Mouse (Mus musculus): ENCODE measurements around the gene Hist1h3i. TPM values are rescaled to one million over a fixed set of nuclear protein-coding genes. Genes with fewer than 3 reads are reported as not detected.

Gene Hist1h3i
- total RNA-seq, 2 experiments from 2014 or later = 55.4 to 73.3 TPM

DNA sequence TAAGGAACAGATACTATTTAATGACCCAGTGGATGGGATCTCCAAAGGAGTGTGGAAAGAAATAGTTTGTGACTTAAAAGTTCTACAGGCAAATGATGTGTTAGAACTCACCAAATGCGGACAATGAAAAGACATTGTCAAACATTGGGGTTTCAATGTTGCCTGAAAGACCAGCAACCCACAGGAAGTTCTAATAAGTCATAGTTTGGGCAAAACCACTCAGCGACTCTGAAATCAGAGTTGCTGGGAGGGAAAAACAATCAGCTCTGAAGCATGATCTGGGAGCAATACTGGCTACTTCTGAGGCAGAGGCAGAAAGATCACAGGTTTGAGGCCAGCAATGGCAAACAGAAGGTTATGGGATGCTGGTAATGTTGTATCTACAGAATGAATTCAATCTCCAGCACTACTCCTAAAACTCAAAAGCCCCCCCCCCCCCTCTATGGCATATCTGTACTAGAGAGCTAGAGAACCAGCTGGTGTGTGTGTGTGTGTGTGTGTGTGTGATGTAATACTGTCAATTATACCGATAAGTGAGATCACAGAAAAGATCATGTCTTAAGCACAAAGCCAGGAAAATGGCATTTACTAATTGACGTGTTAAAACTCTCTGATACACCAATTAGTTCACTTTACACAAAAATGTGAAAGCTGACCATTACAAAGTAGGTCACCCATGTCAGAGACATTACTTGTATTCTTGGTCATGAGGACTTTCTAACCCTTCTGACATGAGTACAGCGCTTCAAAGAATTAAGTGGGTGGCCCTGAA lies 33.6 kb downstream of the Hist1h3i start:
- no peak for DNase-seq (ENCODE audit: low spot score in 2 of 2)
- intact Hi-C loops (cut with DNase I) = loop anchor here (2.0 to 5.0 kb wide), 2 partner anchors 32 to 37 kb away; partner anchors contain the start of genes Hist1h2ai, Hist1h2an, Hist1h2bl and Hist1h2bp

DNA sequence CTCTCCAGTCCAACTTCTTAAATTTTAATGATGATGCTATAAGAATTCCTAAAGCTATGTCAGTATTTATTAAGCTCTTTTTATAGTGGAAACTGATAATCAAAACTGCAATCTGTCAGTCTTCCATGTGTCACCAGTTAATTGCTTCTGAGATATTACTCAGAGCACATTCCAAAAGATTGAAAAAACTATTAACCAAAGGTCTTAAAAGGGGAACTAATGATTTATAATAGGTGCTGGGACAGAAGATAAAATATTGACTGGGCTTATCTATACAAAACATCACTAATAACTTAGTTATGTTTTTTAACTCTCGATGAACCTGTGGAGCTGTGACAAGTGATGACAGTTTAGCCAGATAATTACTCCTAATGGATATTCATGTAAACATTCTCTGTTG lies 38.2 kb downstream of the Hist1h3i start:
- DNase-seq (ENCODE audit: low spot score in 2 of 2) = no peak
- intact Hi-C loops (cut with DNase I) = no loop called here

DNA sequence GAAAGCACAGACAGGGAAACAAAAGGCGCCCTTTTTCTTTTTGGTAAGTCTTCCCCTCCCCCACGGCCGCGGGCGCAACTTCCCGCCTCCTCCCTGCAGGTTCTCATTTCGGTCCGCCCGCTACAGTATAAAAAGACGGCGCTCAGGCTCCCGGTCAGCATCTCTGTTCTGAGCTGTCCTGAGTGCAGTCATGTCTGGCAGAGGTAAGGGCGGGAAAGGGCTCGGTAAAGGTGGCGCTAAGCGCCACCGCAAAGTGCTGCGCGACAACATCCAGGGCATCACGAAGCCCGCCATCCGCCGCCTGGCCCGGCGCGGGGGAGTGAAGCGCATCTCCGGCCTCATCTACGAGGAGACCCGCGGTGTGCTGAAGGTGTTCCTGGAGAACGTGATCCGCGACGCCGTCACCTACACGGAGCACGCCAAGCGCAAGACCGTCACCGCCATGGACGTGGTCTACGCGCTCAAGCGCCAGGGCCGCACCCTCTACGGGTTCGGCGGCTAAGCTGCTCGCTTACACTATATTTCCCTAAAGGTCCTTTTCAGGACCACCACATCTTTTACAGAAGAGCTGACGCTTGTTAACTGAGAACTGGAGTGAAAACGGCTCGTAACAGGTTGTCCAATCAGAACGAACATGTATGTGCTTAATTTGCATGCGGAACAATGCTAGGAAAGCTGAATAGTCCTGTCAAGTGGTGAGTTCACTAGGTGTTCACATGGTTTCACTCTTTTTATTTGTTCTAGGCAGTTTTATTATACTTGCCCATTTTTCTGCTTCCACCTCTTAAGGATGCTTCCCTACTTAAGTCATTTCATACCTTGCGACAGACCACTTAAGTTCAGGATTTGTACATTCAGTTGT lies 48.0 kb downstream of the Hist1h3i start, which contains the start of gene Hist1h4j:
Gene Hist1h4j, plus strand, starts transcription at position 159 of the 862 bp plus-strand sequence.
- peak; percentile 75 to 78 for DNase-seq (ENCODE audit: low spot score in 2 of 2)
- intact Hi-C loops (cut with DNase I) = loop anchor here (1.0 kb wide), 1 partner anchor 16 kb away; no protein-coding TSS in a partner anchor

DNA sequence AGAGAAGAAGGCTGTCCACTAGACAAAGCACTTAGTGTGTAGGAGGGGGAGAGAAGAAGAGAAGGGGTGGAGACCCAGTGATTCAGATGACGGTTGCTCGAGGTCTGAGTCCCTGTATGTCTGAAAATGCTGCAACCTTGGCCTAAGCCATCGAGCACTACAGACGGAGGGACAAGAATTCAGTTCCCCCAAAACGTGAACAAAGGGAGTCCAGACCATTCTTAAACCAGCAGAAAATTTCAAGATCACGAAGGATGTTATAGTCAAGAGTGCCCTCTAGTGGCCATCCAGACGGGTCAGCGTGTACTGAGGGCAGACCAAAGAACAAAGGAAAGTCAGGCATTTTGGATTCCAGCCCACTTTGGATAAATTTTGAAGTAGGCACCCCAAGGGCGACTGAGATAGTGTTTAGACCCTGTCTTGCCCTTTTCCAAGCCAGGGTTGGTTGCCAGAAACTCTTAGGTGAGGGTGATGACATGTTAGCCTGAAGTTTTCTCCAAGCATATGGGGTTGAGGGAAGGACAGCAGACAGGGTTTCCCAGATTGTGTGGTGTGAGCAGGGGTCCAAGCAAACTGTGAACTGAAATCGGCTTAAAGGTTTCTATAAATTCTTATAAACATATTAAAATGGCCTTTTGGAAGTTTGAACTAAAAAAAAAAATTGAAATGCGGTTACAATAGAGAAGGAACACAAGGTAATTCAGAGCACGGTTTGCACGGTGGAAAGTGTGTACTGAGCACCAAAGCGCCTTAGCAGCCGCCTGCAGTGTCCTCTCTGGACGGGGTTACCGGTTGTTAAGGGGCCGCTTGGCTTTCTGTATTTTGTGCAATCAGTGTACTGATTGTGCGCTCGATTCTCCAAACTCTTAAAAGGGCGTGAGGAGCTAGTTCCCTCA lies 48.9 kb downstream of the Hist1h3i start:
- intact Hi-C loops (cut with DNase I) = loop anchor here (1.0 kb wide), 1 partner anchor 17 kb away; no protein-coding TSS in a partner anchor
- DNase-seq (ENCODE audit: low spot score in 2 of 2) = peak; percentile 57 to 59

DNA sequence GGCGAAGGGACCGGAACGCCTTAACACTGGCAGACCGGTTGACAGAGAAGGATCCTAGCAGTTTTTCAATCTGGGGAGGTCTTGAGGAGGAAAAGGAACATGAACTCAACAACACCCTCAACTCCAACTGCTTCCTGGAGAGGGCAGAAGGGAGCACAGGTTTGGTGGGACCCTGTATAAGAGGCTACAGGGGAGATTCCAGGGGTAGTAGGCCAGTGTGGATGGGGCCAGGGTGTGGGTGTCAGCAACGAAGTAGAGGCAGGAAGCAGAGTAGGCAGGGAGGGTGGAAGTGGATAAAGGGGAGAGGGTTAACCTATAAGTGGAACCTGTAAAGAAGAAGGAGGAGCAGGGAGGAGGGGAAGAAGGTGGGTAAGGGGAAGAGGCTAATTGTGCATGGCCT lies 49.7 kb downstream of the Hist1h3i start:
- DNase-seq (ENCODE audit: low spot score in 2 of 2) = no peak
- intact Hi-C loops (cut with DNase I) = loop anchor here (2.0 kb wide), 1 partner anchor 19 kb away; no protein-coding TSS in a partner anchor

Small RNA genes lying within 50 kb of the gene (microRNA-seq; reads per million reads assigned to microRNA genes)
- gene Gm19658 (not detected), gene Gm44346 (not detected), gene Gm44454 (not detected), gene Gm44466 (not detected)

Other genes starting within 250 kb of the Hist1h3i start
- gene Olfr1366, start 240.6 kb downstream of the Hist1h3i start, total RNA-seq (2021) = not detected
- not detected for gene Olfr1535, start 223.5 kb downstream of the Hist1h3i start, total RNA-seq (2021)
- not detected for gene Olfr1364, start 201.6 kb downstream of the Hist1h3i start, total RNA-seq (2021)
- not detected for gene Olfr1362, start 169.3 kb downstream of the Hist1h3i start, total RNA-seq (2021)
- not detected for gene Olfr11, start 140.9 kb downstream of the Hist1h3i start, total RNA-seq (2021)
- not detected for gene Olfr1361, start 120.0 kb downstream of the Hist1h3i start, total RNA-seq (2021)
- gene Olfr1360, start 106.0 kb downstream of the Hist1h3i start, total RNA-seq (2021) = not detected
- gene Olfr1359, start 85.3 kb downstream of the Hist1h3i start, total RNA-seq (2021) = not detected
- 10 to 100 TPM; 25.8 to 35.2 TPM for gene Hist1h2bl, start 67.2 kb downstream of the Hist1h3i start, total RNA-seq (2021)
- 10 to 100 TPM; 26.5 to 66.3 TPM for gene Hist1h2ai, start 66.9 kb downstream of the Hist1h3i start, total RNA-seq (2021)
- 10 to 100 TPM; 73.2 to 76.4 TPM for gene Hist1h3h, start 65.7 kb downstream of the Hist1h3i start, total RNA-seq (2021)
- gene Hist1h2bm, start 61.3 kb downstream of the Hist1h3i start, total RNA-seq (2021) = 1 to 10 TPM; 4.0 to 5.5 TPM
- gene Hist1h4j, start 48.3 kb downstream of the Hist1h3i start, total RNA-seq (2021) = 10 to 100 TPM; 16.7 to 20.3 TPM
- gene Hist1h4k, start 32.9 kb downstream of the Hist1h3i start, total RNA-seq (2021) = 100 to 1,000 TPM; 409 to 465 TPM
- 10 to 100 TPM; 14.8 to 15.0 TPM for gene Hist1h2ak, start 29.5 kb downstream of the Hist1h3i start, total RNA-seq (2021)
- 10 to 100 TPM in 1 of 2 experiments, 1 to 10 TPM in 1; 8.2 to 10.1 TPM for gene Hist1h2bn, start 29.2 kb downstream of the Hist1h3i start, total RNA-seq (2021)
- 10 to 100 TPM in 1 of 2 experiments, 1 to 10 TPM in 1; 8.2 to 10.1 TPM for gene Hist1h1b, start 2.7 kb downstream of the Hist1h3i start, total RNA-seq (2021)
- gene Hist1h2an, start 3.8 kb upstream of the Hist1h3i start, total RNA-seq (2021) = not detected
- 1 to 10 TPM; 8.0 to 8.4 TPM for gene Hist1h2bp, start 4.1 kb upstream of the Hist1h3i start, total RNA-seq (2021)
- 10 to 100 TPM; 36.0 to 39.3 TPM for gene Hist1h2bq, start 26.8 kb upstream of the Hist1h3i start, total RNA-seq (2021)
- gene Hist1h2ao, start 27.1 kb upstream of the Hist1h3i start, total RNA-seq (2021) = 10 to 100 TPM; 12.4 to 22.5 TPM
- gene Hist1h4m, start 28.4 kb upstream of the Hist1h3i start, total RNA-seq (2021) = 100 to 1,000 TPM; 258 to 294 TPM
- gene Hist1h4n, start 48.8 kb upstream of the Hist1h3i start, total RNA-seq (2021) = 10 to 100 TPM; 21.3 to 23.4 TPM
- 10 to 100 TPM; 20.2 to 20.7 TPM for gene Hist1h2ap, start 50.1 kb upstream of the Hist1h3i start, total RNA-seq (2021)
- 10 to 100 TPM; 35.5 to 38.8 TPM for gene Hist1h2br, start 50.4 kb upstream of the Hist1h3i start, total RNA-seq (2021)
- 1 to 10 TPM; 3.7 to 4.2 TPM for gene Zfp184, start 161.7 kb upstream of the Hist1h3i start, total RNA-seq (2021)
- not detected for gene Pom121l2, start 197.8 kb upstream of the Hist1h3i start, total RNA-seq (2021)
- 1 to 10 TPM in 1 of 2 experiments, under 1 TPM in 1; 0.34 to 1.1 TPM for gene Prss16, start 226.4 kb upstream of the Hist1h3i start, total RNA-seq (2021)